Mouse (Mus musculus) natural killer cell, adult 2 months (primary cell): ENCODE data around the gene Cables2.

Experiments used
- DNase-seq, 2 experiments: peaks; one replicate each; pipeline ENCODE4 v3.0.0; 2022; ENCODE audit warnings: low spot score in 2 of 2

The Cables2 gene

DNA sequence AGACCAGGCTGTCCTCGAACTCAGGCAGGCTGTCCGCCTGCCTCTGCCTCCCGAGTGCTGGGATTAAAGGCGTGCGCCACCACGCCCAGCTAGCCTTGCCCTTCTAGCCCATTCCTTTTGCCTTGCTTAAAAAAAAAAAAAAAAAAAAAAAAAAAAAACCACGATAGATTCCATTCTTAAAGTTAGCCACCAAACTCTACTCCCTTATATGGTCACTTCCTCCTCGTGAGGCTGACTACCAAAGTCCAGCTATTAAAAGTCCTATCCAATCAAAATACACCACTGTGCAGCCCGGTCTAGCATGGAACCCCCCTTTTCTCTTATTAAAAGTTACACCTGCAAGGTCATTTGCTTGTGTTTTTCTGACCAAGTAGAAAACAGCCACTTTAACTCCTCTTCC lies 17.6 kb downstream of the Cables2 start:
- DNase-seq: no peak

- no peak for DNase-seq
Observed at GRCm38 (mm10) chr2:180254436-180255209, 18.7 kb downstream of the Cables2 start.

GRCm38 (mm10) chr2:180251838-180252237 lies 21.5 kb downstream of the Cables2 start:
- no peak for DNase-seq

DNA sequence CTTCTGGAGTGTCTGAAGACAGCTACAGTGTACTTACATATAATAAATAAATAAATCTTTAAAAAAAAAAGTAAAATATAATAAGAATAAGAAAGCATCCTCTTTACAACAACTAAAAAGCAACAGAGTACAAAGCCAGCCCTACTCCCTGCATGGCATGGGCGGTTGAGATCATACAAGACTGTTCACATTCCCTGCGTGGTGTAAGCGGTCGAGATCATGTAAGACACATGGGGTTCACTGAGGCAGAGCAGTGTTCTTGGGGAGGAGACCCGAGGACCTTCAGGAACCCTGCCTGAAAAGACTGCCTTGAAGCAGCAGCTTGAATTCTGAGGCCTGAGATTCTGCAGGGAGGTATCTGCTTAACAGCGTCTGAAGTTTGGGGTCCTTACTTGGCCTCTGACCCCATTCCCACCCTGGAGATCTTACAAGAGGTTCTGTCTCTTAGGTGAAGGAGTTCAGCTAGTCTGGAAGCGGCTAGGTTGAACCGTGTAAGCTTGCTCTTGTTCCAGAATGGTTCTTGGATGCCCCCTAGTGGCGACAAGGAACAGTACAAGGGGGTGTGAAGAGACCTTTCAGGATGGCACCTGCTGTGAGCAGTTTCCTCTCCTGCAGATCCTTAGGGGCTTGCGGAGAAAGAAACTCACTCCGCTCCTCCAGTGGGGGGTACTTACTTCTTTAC lies 22.2 kb downstream of the Cables2 start:
- peak; percentile 58 to 76 for DNase-seq

GRCm38 (mm10) chr2:180248947-180249660 lies 24.2 kb downstream of the Cables2 start:
- no peak for DNase-seq

GRCm38 (mm10) chr2:180247916-180248315 lies 25.4 kb downstream of the Cables2 start:
- no peak for DNase-seq

- no peak for DNase-seq
Observed at GRCm38 (mm10) chr2:180243108-180243507, 30.2 kb downstream of the Cables2 start.

- no peak for DNase-seq
Observed at GRCm38 (mm10) chr2:180238591-180238990, 34.7 kb downstream of the Cables2 start.

- no peak for DNase-seq
Observed at GRCm38 (mm10) chr2:180237601-180238345, 35.5 kb downstream of the Cables2 start.

DNA sequence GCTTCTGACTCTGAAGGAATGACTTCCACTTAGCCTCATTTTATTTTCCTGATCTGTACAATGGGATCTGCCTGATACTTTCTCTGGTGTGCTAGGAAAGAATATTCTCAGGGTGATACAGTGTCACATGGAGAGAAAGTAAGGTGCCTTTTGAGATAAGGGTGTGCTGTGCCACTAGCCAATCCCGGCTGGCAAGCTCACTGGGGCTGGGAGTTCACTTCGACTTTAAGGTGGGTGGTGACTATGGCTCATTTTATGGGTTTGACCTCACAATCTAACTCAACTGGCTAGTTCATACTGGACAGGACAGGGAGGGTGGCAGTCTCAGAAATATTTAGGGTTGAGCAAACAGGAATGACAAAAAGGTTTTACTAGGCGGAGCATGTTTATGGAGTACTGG lies 36.4 kb downstream of the Cables2 start:
- DNase-seq: no peak

DNA sequence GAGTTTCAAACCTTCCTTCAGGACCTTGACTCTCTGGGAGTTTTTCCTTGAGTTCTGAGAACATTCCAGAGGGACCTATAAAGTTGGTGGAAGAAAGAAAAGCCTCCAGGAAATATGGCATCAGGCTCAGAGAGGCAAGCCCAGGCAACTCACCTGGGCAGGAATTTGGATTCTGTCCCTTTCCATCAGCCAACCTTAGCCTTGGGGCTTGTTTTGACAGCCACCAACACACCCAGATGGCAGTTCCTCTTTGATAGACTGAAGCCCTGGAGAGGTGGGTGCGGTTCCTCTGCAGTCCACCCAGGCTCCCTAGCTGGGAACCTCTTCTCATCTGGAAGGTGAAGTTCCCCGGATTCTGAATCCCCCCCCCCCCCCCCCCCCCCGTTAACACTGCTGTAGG lies 36.8 kb downstream of the Cables2 start:
- DNase-seq: no peak

DNA sequence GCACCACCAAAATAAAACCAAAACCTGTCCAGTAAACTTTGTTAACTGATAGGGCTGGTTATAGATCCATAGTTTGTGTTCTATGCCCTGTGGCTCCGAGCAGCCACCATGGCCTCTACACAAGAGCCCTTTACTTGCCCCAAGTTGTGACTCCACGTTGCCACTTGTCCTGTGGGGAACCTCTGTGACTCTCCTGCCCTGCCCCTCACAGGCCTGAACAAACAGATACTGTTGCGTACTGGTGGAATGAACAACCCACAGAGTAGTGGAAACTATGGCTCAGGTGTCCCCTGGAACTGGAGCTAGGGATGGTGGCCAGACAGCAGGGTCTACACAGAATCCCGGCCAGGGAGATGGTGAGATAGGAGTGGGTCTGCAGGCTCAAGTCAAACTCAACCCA lies 37.5 kb downstream of the Cables2 start:
- DNase-seq: no peak

DNA sequence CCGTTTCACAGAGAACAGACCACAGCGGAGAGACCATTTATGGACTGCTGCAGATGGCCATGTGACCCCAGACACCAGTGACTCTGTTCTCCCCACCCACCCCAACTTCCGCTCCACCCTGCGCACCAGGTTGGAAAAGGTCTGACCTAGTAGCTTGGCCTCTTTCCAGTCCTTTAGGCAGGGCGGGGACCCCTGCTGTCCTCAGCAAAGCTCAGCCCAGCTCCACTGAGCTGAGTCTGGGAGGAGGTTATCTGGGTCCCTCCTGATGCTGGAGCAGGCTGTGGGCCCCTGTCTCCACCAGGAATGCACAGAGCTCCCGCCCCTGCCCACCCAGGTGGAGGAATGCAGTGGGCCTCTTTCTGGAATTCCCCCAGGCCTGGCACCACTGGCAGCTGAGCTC lies 38.3 kb downstream of the Cables2 start:
- no peak for DNase-seq

GRCm38 (mm10) chr2:180234353-180234752 lies 38.9 kb downstream of the Cables2 start:
- no peak for DNase-seq

DNA sequence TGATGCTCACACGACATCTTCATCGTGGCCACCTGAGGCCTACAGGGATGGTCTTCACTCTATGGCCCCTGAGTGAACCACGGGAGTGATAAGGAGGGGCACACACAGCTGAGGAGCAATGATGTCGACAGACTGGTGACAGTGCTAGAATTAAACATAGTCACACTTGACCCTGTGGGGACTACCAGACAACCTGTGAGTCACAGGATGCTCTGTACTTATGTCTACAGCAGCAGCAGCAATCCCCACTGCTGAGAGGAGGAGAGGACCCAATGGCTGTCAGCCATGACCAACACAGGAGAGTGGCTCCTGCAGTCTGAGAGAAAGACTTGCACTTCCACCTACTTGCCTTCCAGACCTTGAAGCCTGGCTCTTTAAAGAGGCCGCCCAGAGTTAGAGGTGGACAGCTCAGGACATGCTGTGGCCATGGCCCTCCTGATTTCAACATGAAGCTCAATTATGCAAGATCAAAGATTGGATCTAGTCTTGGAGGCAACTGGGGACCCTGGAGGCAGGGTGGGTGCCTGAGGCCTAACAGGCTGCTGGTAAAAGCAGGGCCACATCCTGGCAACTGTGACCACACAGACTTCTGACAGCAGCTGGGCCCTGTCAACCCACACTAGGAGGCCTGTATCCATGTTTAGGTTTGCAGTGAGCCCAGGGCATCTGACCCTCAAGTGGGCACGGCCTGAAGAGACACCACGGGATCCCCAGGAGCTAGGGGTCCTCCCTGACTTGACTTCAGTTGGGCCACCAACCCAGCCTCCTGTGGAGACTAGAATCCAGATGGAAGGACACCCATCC lies 40.0 kb downstream of the Cables2 start:
- DNase-seq: no peak

GRCm38 (mm10) chr2:180230482-180230881 lies 42.8 kb downstream of the Cables2 start:
- no peak for DNase-seq

- DNase-seq: no peak
Observed at GRCm38 (mm10) chr2:180229129-180229528, 44.2 kb downstream of the Cables2 start.

- DNase-seq: no peak
Observed at GRCm38 (mm10) chr2:180228592-180228991, 44.7 kb downstream of the Cables2 start.

DNA sequence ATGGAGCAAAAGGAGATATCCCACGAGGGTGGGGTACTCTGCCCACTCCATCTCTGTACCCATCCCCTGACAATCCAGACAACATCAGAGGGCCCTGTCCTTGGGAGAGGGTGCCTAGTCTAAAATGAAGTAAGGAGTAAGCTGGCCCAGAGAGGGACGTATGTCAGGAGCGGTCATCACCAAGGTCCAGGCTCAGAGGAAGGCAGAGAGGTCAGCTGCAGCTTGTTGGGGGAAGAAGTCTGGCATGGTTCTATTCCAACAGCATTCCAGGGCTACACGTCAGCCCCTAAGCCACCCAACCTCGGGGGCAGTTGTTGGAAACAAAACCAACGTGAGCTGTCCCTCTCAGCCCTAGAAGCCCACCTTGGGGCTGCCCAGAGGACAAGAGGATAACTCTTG lies 45.2 kb downstream of the Cables2 start:
- no peak for DNase-seq

DNA sequence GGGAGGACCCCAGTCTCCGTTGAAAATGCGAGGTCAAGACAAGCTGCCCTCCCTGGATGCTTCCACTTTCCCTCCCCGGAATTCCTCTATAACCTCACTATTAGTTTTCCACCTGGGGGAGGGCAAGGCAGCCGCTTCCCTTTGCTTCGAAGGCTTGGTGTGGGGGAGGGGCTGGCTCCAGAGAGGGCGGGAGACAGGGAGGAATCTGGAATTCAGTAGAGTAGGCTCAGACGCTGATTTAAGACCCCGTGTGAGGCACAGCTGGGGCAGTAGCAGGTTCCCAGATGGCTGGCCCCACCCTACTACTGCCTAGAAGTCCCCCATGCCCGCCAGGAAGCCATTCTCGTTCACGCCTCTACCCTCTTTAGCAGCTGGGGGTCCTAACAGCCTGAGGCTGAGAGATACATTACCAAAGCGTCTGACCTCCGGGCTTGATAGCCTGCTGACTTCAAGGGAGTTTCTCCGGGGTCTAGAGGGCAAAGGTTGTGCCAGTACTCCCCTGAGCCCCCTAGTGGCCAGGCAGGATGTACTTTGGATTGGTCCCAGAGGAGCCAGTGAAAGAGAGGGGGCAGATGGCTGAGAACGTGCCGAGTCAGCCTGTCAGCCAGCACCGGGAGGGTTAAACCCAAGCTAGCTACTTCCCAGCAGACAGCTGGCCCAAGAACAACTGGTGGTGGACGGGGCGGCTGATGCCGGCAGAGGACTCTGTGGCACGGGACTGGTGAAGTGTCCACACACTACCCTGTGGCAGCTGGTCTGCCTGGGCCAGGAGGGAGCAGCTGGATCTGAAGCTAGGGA lies 45.8 kb downstream of the Cables2 start:
- DNase-seq: peak; percentile 25 to 46
